Mouse (Mus musculus) forebrain, embryonic 16.5 days (tissue): ENCODE measurements around the gene Spns2. TPM values are rescaled to one million over a fixed set of nuclear protein-coding genes. Genes with fewer than 3 reads are reported as not detected.

Experiments used
- ATAC-seq: fragments of 200-750 bp; cut with Nextera tagmentation; 2 replicates; pipeline ENCODE4 v1.8.0; 2017; ENCODE audit warnings: mild to moderate bottlenecking, moderate library complexity
- H3K27ac ChIP-seq: fragments of 300-500 bp; sonication (generic); 2 replicates; pipeline ENCODE4 v1.5.1; 2014; ENCODE audit warnings: low read length, control low read depth
- H3K27me3 ChIP-seq: fragments of 300-500 bp; sonication (generic); replicated peaks from 2 replicates; pipeline ENCODE4 v1.6.1; 2014; ENCODE audit warnings: low read length; ENCODE audit not compliant: control insufficient read depth, insufficient read depth
- H3K36me3 ChIP-seq: fragments of 300-500 bp; sonication (generic); 2 replicates; pipeline ENCODE4 v1.6.1; 2014; ENCODE audit not compliant: control insufficient read depth, insufficient read depth
- H3K4me1 ChIP-seq: fragments of 300-500 bp; sonication (generic); replicated peaks from 2 replicates; pipeline ENCODE4 v1.6.1; 2014; ENCODE audit warnings: low read length; ENCODE audit not compliant: control insufficient read depth, insufficient read depth
- H3K4me2 ChIP-seq: fragments of 300-500 bp; sonication (generic); 2 replicates; pipeline ENCODE4 v1.6.1; 2014; ENCODE audit warnings: mild to moderate bottlenecking, low read length, control low read depth
- H3K4me3 ChIP-seq: fragments of 300-500 bp; sonication (generic); replicated peaks from 2 replicates; pipeline ENCODE4 v1.5.1; 2014; ENCODE audit warnings: mild to moderate bottlenecking, low read length, control low read depth
- H3K9ac ChIP-seq: fragments of 300-500 bp; sonication (generic); replicated peaks from 2 replicates; pipeline ENCODE4 v1.6.1; 2014; ENCODE audit warnings: low read depth, low read length, control low read depth
- H3K9me3 ChIP-seq: fragments of 300-500 bp; sonication (generic); 2 replicates; pipeline ENCODE4 v1.6.1; 2016; ENCODE audit warnings: low read length; ENCODE audit not compliant: control insufficient read depth
- WGBS: fragments of 180-500 bp; shearing (Covaris S2); extraction: QIAGEN DNeasy Blood & Tissue Kit; methylation state at CpG from one replicate; pipeline ENCODE4 v1.1.7; 2014; 5-methylcytosine and 5-hydroxymethylcytosine counted together
- polyA plus RNA-seq: library from polyadenylated mRNA; unstranded; fragments of >200 nt; fragmentation: Nextera tagmentation; extraction: Ambion mirVana; gene quantifications from 2 replicates; pipeline ENCODE4 v1.2.1, GENCODE M21; 2015

Spns2 gene
- polyA plus RNA-seq, 1 experiment from 2014 or later, result 9.3 TPM

GRCm38 (mm10) chr11:72406079-72406675 is 83.5 kb downstream of the Spns2 start:
- 62% methylated on average over 8 of the region's 8 CpGs for WGBS
- no peak overlapping the region for H3K4me3 ChIP-seq
- no peaks in the 10 kb centered on the region for H3K27me3 ChIP-seq
- H3K9me3 ChIP-seq, result no peaks in the 10 kb centered on the region
- H3K36me3 ChIP-seq, result no peaks in the 10 kb centered on the region
- no peak overlapping the region for H3K4me2 ChIP-seq
- no peak overlapping the region for H3K27ac ChIP-seq
- peaks cover 8% of the 10 kb centered on the region for H3K4me1 ChIP-seq
- H3K9ac ChIP-seq, result no peak overlapping the region
- no peak for ATAC-seq

DNA sequence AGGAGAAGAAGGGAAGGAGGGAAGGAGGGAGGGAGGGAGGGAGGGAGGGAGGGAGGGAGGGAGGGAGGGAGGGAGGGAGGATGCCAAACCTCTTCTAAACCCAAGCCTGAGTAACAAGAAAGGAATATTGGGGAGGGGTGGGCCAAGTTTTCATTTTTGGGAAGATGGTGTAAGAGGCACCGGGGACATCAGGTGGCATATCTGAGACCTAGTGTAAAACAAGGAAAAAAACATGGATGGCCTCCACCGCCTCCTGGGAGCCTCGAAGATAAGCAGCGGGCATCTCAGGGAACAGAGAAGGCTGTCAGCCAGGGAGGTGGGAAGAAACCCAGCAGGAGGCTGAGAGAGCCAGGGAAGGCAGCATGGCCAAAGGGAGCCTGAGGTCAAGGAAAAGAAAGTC is 84.2 kb downstream of the Spns2 start:
- 64% methylated on average over 4 of the region's 4 CpGs for WGBS
- no peaks in the 10 kb centered on the region for H3K27me3 ChIP-seq
- peaks cover 1% of the 10 kb centered on the region for H3K4me1 ChIP-seq
- H3K36me3 ChIP-seq, result no peaks in the 10 kb centered on the region
- no peak overlapping the region for H3K4me2 ChIP-seq
- no peaks in the 10 kb centered on the region for H3K9me3 ChIP-seq
- H3K4me3 ChIP-seq, result no peak overlapping the region
- no peak for ATAC-seq
- H3K27ac ChIP-seq, result no peak overlapping the region
- no peak overlapping the region for H3K9ac ChIP-seq

GRCm38 (mm10) chr11:72402969-72403368 is 86.7 kb downstream of the Spns2 start:
- H3K27me3 ChIP-seq, result no peaks in the 10 kb centered on the region
- WGBS, result 85% methylated on average over 12 of the region's 12 CpGs
- no peaks in the 10 kb centered on the region for H3K36me3 ChIP-seq
- H3K9me3 ChIP-seq, result no peaks in the 10 kb centered on the region
- no peak for ATAC-seq
- H3K9ac ChIP-seq, result no peak overlapping the region
- no peak overlapping the region for H3K4me3 ChIP-seq
- H3K27ac ChIP-seq, result no peak overlapping the region
- H3K4me1 ChIP-seq, result no peaks in the 10 kb centered on the region
- no peak overlapping the region for H3K4me2 ChIP-seq

- H3K9me3 ChIP-seq, result no peaks in the 10 kb centered on the region
- 83% methylated on average over 5 of the region's 5 CpGs for WGBS
- H3K9ac ChIP-seq, result no peak overlapping the region
- no peak overlapping the region for H3K4me2 ChIP-seq
- no peak overlapping the region for H3K4me3 ChIP-seq
- H3K27me3 ChIP-seq, result no peaks in the 10 kb centered on the region
- no peak overlapping the region for H3K27ac ChIP-seq
- ATAC-seq, result no peak
- no peaks in the 10 kb centered on the region for H3K36me3 ChIP-seq
- 0 out of 2 replicates have a peak, but pooled peaks cover 2% of the 10 kb centered on the region for H3K4me1 ChIP-seq
Measured at GRCm38 (mm10) chr11:72402017-72402416, 87.7 kb downstream of the Spns2 start.

Other genes with a start within 250 kb of the Spns2 start
- gene Slc13a5, start 222.7 kb downstream of the Spns2 start, polyA plus RNA-seq, result 0.35 and 0.65 TPM in 2 replicates
- gene Xaf1, start 188.3 kb downstream of the Spns2 start, polyA plus RNA-seq, result 1.2 and 1.7 TPM in 2 replicates
- gene Fbxo39, start 175.5 kb downstream of the Spns2 start, polyA plus RNA-seq, result not detected in 2 replicates
- 8.0 and 9.1 TPM in 2 replicates for gene Tekt1, start 127.5 kb downstream of the Spns2 start, polyA plus RNA-seq
- gene Smtnl2, start 78.2 kb downstream of the Spns2 start, polyA plus RNA-seq, result 4.5 and 8.0 TPM in 2 replicates
- gene Ggt6, start 54.4 kb downstream of the Spns2 start, polyA plus RNA-seq, result not detected in 2 replicates
- 94.8 and 98.2 TPM in 2 replicates for gene Mybbp1a, start 48.5 kb downstream of the Spns2 start, polyA plus RNA-seq
- gene Spns3, start 60.6 kb upstream of the Spns2 start, polyA plus RNA-seq, result not detected in 2 replicates
- gene Ube2g1, start 117.4 kb upstream of the Spns2 start, polyA plus RNA-seq, result 112 and 117 TPM in 2 replicates
- 32.6 and 34.8 TPM in 2 replicates for gene Ankfy1, start 200.1 kb upstream of the Spns2 start, polyA plus RNA-seq